Mouse (Mus musculus): ENCODE data around the gene Apoe. TPM values are rescaled to one million over a fixed set of nuclear protein-coding genes. Genes with fewer than 3 reads are reported as not detected.

Gene Apoe
- polyA plus RNA-seq, 2 experiments = 365 to 413 TPM

DNA sequence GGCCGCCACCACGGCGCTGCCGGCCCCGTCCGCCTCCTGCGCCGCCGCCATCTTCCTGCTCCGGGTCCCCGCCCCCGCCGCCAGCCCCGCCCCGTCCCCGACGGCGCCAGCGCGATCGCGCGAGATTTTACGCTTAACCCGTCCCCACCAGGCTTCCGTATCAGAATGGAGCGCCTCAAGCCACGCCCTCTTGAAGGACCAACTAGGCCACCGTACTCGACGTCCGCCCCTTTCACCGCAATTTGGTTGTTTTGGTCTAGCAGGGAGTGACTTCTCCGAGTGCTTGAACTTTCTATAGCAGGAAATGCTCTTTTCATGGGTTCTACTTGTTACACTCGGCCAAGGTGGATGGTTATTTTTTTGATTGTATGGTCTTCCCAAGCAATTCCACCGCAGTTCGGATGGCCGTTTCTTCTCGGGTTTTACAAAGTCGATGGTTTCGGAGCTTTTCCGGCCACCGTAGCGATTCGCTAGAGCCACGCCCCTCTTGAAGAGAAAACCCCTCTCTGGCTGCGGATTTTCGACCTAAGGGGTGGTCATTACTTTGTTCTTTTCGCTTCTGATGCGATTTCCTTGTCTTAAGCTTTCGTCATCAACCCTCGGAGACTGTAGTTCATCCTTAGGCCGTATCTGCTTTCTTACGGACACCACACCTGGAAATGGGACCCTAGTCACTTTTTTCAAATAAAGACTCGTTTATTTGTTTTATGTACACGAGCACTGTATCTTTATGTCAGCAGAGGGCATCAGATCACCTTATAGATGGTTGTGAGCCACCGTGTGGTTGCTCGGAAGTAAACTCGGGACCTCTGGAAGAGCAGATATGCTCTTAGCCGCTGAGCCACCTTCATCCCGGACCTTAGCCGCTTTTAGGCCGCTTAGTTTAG, 33.8 kb downstream of the Apoe start, which contains the start of gene Clptm1:
Gene Clptm1 (minus strand): TSS at position 79 of the 887 bp plus-strand sequence.
- peak within 1 kb of the TSS; percentile 87 for H3K4me2 ChIP-seq (replicated peaks; ENCODE audit: low read depth, low read length, severe bottlenecking)
- ATAC-seq (ENCODE audit: low FRiP score, low read depth) (peak; percentile 95), DNase-seq (ENCODE audit: low spot score) (peak; percentile 97)
- under 1% methylated on average over 61 of the region's 63 CpGs for WGBS
- peak; percentile 53; the same call in 1 of the 2 replicates for TF ChIP-seq POLR2A (IDR thresholded peaks at IDR 0.05; ENCODE audit: borderline replicate concordance, extremely low read depth, insufficient read depth, insufficient read length)
- H3K27ac ChIP-seq (replicated peaks; ENCODE audit: low read depth, low read length) = peak within 1 kb of the TSS; percentile 88
- H3K9ac ChIP-seq (ENCODE audit: low read depth, low read length, severe bottlenecking) = peak within 1 kb of the TSS; percentile 97
- H3K27me3 ChIP-seq (ENCODE audit: control insufficient read depth, insufficient read depth, low read length) = no peaks in the 10 kb centered on the region
- no peaks in the 10 kb centered on the region for H3K9me3 ChIP-seq (ENCODE audit: control insufficient read depth, low read length)
- H3K4me3 ChIP-seq (replicated peaks; ENCODE audit: low read length) = peak within 1 kb of the TSS; percentile 100
- peaks cover 14% of the 10 kb centered on the region for H3K4me1 ChIP-seq (ENCODE audit: control insufficient read depth, insufficient read depth, low read length)
- peaks cover 13% of the 10 kb centered on the region; the same call in 1 of the 2 replicates for H3K36me3 ChIP-seq (ENCODE audit: control insufficient read depth, insufficient read depth, low read length)

DNA sequence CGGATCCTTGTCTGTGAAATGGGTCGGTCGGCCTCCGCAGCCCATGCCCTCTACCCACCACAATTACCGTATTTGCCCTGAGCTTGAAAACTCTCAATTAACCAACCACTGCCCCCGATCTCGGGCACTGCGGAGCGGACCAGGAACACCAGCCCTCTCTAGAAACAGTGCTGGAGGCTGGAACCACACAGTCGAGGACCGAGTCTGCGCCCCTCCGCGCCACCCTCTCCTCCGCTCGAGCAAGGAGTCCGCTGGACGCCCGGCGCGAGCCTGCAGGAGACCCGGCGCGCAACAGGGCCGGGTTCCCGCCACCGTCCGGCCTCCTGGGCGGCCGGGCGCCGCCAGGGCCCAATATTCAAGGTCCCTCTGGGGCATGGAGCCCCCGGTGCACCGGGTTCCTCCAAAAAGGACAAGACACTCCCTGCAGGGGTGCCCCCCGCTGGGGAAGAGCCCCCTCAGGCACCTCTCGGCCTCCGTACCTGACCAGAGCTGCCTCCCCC, 34.5 kb downstream of the Apoe start:
- Histone ChIP-seq H3K27me3 (ENCODE audit: control insufficient read depth, insufficient read depth, low read length) (no peaks in the 10 kb centered on the region), H3K36me3 (ENCODE audit: control insufficient read depth, insufficient read depth, low read length) (peaks cover 20% of the 10 kb centered on the region), H3K4me1 (ENCODE audit: control insufficient read depth, insufficient read depth, low read length) (peaks cover 14% of the 10 kb centered on the region), H3K9me3 (ENCODE audit: control insufficient read depth, low read length) (no peaks in the 10 kb centered on the region), H3K4me2 (replicated peaks; ENCODE audit: low read depth, low read length, severe bottlenecking) (peak overlapping the region; percentile 87), H3K27ac (replicated peaks; ENCODE audit: low read depth, low read length) (peak overlapping the region; percentile 61), H3K4me3 (replicated peaks; ENCODE audit: low read length) (peak overlapping the region; percentile 100), H3K9ac (ENCODE audit: low read depth, low read length, severe bottlenecking) (peak overlapping the region; percentile 97)
- under 1% methylated on average over 26 of the region's 37 CpGs for WGBS
- TF ChIP-seq POLR2A (IDR thresholded peaks at IDR 0.05; ENCODE audit: borderline replicate concordance, extremely low read depth, insufficient read depth, insufficient read length) = no peak
- DNase-seq (ENCODE audit: low spot score) (no peak), ATAC-seq (ENCODE audit: low FRiP score, low read depth) (0 out of 2 replicates have a peak, but pooled peaks have one; percentile 1)

DNA sequence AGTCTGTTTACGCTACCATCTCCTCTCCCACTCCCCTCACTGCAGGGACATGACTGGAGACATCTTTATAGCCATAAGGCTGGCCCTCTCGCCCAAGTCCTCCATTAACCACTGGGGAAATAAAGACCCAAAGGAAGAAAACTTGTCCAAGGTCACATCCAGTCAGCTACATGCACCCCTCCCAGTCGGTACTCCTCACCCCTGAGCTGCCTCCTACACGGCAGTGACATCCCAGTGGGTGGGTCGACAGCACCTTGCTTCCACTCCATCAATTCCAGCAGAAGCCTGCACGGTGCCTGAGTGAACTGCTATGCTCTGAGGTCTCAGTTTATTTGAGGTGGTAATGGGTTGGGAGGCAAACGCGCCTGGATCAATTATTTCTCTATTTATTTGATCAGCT, 35.0 kb downstream of the Apoe start:
- no peak for TF ChIP-seq POLR2A (IDR thresholded peaks at IDR 0.05; ENCODE audit: borderline replicate concordance, extremely low read depth, insufficient read depth, insufficient read length)
- DNase-seq (ENCODE audit: low spot score) = no peak
- Histone ChIP-seq H3K27me3 (ENCODE audit: control insufficient read depth, insufficient read depth, low read length) (no peaks in the 10 kb centered on the region), H3K36me3 (ENCODE audit: control insufficient read depth, insufficient read depth, low read length) (peaks cover 21% of the 10 kb centered on the region), H3K27ac (replicated peaks; ENCODE audit: low read depth, low read length) (no peak overlapping the region), H3K4me2 (replicated peaks; ENCODE audit: low read depth, low read length, severe bottlenecking) (peak overlapping the region; percentile 87), H3K9me3 (ENCODE audit: control insufficient read depth, low read length) (no peaks in the 10 kb centered on the region), H3K9ac (ENCODE audit: low read depth, low read length, severe bottlenecking) (peak overlapping the region; percentile 97), H3K4me3 (replicated peaks; ENCODE audit: low read length) (peak overlapping the region; percentile 100), H3K4me1 (ENCODE audit: control insufficient read depth, insufficient read depth, low read length) (peaks cover 10% of the 10 kb centered on the region)
- WGBS = 13% methylated on average over 8 of the region's 8 CpGs
- ATAC-seq (ENCODE audit: low FRiP score, low read depth) = no peak

DNA sequence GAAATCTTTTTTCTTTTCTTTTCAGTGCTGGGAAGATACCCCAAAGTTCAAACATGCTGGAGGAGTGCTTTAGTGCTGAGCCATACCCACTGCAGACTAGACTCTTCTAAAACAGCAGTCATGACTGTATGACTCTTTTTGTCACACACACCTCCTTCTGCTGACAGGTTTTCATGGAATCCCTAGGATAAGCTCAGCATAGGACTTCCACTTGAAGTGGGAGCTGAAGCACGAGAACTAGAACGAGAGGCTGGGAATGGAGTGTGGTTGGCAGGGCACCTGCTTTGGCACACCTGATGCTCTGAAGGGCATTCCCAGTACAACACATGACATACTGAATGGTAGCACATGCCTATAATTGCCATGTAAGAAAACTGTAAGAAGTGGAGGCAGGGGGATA, 46.4 kb downstream of the Apoe start:
- 96% methylated on average over 2 of the region's 2 CpGs for WGBS
- Histone ChIP-seq H3K36me3 (ENCODE audit: control insufficient read depth, insufficient read depth, low read length) (peaks cover 68% of the 10 kb centered on the region), H3K9ac (ENCODE audit: low read depth, low read length, severe bottlenecking) (no peak overlapping the region), H3K27ac (replicated peaks; ENCODE audit: low read depth, low read length) (no peak overlapping the region), H3K27me3 (ENCODE audit: control insufficient read depth, insufficient read depth, low read length) (no peaks in the 10 kb centered on the region), H3K4me3 (replicated peaks; ENCODE audit: low read length) (no peak overlapping the region), H3K4me2 (replicated peaks; ENCODE audit: low read depth, low read length, severe bottlenecking) (no peak overlapping the region), H3K9me3 (ENCODE audit: control insufficient read depth, low read length) (no peaks in the 10 kb centered on the region), H3K4me1 (ENCODE audit: control insufficient read depth, insufficient read depth, low read length) (no peaks in the 10 kb centered on the region)
- DNase-seq (ENCODE audit: low spot score) (no peak), ATAC-seq (ENCODE audit: low FRiP score, low read depth) (no peak)
- no peak for TF ChIP-seq POLR2A (IDR thresholded peaks at IDR 0.05; ENCODE audit: borderline replicate concordance, extremely low read depth, insufficient read depth, insufficient read length)

DNA sequence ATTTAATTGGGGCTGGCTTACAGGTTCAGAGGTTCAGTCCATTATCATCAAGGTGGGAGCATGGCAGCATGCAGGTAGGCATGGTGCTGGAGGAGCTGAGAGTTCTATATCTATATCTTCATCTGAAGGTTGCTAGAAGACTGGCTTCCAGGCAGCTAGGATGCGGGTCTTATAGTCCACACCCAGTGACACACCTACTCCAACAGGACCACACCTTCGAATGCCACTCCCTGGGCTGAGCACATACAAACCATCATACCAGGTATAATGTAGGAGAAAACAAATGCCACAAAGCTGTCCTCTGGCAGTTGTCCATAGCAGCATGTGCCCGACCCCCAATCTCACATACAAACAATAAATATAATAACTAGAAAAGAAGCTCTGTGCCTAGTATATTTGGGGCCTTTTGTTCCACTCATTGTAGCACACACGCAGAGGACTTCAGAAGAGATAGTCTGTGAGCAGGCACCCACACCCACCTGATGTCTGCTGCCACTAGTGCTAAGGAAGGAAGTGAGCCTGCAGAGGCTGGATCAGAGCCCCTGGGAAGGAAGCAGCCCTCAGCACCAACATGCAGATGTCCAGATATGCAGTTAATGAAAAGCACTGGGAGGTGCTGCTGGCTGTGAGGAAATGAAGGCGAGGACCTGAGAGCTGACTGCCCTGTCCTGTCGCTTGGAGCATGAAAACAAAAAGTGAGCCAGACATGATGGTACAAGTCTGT, 47.8 kb downstream of the Apoe start:
- Histone ChIP-seq H3K4me1 (ENCODE audit: control insufficient read depth, insufficient read depth, low read length) (no peaks in the 10 kb centered on the region), H3K9me3 (ENCODE audit: control insufficient read depth, low read length) (no peaks in the 10 kb centered on the region), H3K27me3 (ENCODE audit: control insufficient read depth, insufficient read depth, low read length) (no peaks in the 10 kb centered on the region), H3K36me3 (ENCODE audit: control insufficient read depth, insufficient read depth, low read length) (peaks cover 78% of the 10 kb centered on the region), H3K4me2 (replicated peaks; ENCODE audit: low read depth, low read length, severe bottlenecking) (no peak overlapping the region), H3K9ac (ENCODE audit: low read depth, low read length, severe bottlenecking) (no peak overlapping the region), H3K4me3 (replicated peaks; ENCODE audit: low read length) (no peak overlapping the region), H3K27ac (replicated peaks; ENCODE audit: low read depth, low read length) (no peak overlapping the region)
- 90% methylated on average over 6 of the region's 6 CpGs for WGBS
- no peak for TF ChIP-seq POLR2A (IDR thresholded peaks at IDR 0.05; ENCODE audit: borderline replicate concordance, extremely low read depth, insufficient read depth, insufficient read length)
- ATAC-seq (ENCODE audit: low FRiP score, low read depth) (no peak), DNase-seq (ENCODE audit: low spot score) (no peak)

Other genes starting within 250 kb of the Apoe start
- 34.8 and 39.8 TPM in 2 replicates for gene Mark4, start 240.4 kb downstream of the Apoe start, polyA plus RNA-seq (2012; rRNA removed)
- gene Mark4, start 240.4 kb downstream of the Apoe start, polyA plus RNA-seq (2014; fragmentation: Nextera tagmentation; extraction: Ambion mirVana) = 11.5 and 13.3 TPM in 2 replicates
- 3.5 and 4.9 TPM in 2 replicates for gene Exoc3l2, start 235.9 kb downstream of the Apoe start, polyA plus RNA-seq (2012; rRNA removed)
- gene Exoc3l2, start 235.9 kb downstream of the Apoe start, polyA plus RNA-seq (2014; fragmentation: Nextera tagmentation; extraction: Ambion mirVana) = 1.6 and 1.9 TPM in 2 replicates
- gene Bloc1s3, start 190.8 kb downstream of the Apoe start, polyA plus RNA-seq (2012; rRNA removed) = 6.2 and 8.8 TPM in 2 replicates
- gene Bloc1s3, start 190.8 kb downstream of the Apoe start, polyA plus RNA-seq (2014; fragmentation: Nextera tagmentation; extraction: Ambion mirVana) = 1.2 and 1.3 TPM in 2 replicates
- 58.0 and 71.6 TPM in 2 replicates for gene Trappc6a, start 190.8 kb downstream of the Apoe start, polyA plus RNA-seq (2012; rRNA removed)
- 70.2 and 79.8 TPM in 2 replicates for gene Trappc6a, start 190.8 kb downstream of the Apoe start, polyA plus RNA-seq (2014; fragmentation: Nextera tagmentation; extraction: Ambion mirVana)
- gene Nkpd1, start 181.3 kb downstream of the Apoe start, polyA plus RNA-seq (2012; rRNA removed) = 0.29 and 0.36 TPM in 2 replicates
- gene Nkpd1, start 181.3 kb downstream of the Apoe start, polyA plus RNA-seq (2014; fragmentation: Nextera tagmentation; extraction: Ambion mirVana) = 0.17 and 0.22 TPM in 2 replicates
- 84.9 and 118 TPM in 2 replicates for gene Ppp1r37, start 136.1 kb downstream of the Apoe start, polyA plus RNA-seq (2012; rRNA removed)
- 5.6 and 6.4 TPM in 2 replicates for gene Ppp1r37, start 136.1 kb downstream of the Apoe start, polyA plus RNA-seq (2014; fragmentation: Nextera tagmentation; extraction: Ambion mirVana)
- 2.2 and 2.7 TPM in 2 replicates for gene Zfp296, start 121.9 kb downstream of the Apoe start, polyA plus RNA-seq (2012; rRNA removed)
- gene Zfp296, start 121.9 kb downstream of the Apoe start, polyA plus RNA-seq (2014; fragmentation: Nextera tagmentation; extraction: Ambion mirVana) = 0.68 and 1.8 TPM in 2 replicates
- gene Gemin7, start 121.6 kb downstream of the Apoe start, polyA plus RNA-seq (2012; rRNA removed) = 70.6 and 75.8 TPM in 2 replicates
- gene Gemin7, start 121.6 kb downstream of the Apoe start, polyA plus RNA-seq (2014; fragmentation: Nextera tagmentation; extraction: Ambion mirVana) = 171 TPM in 2 replicates
- 174 and 235 TPM in 2 replicates for gene Clasrp, start 94.7 kb downstream of the Apoe start, polyA plus RNA-seq (2012; rRNA removed)
- gene Clasrp, start 94.7 kb downstream of the Apoe start, polyA plus RNA-seq (2014; fragmentation: Nextera tagmentation; extraction: Ambion mirVana) = 46.5 and 57.5 TPM in 2 replicates
- gene Relb, start 69.8 kb downstream of the Apoe start, polyA plus RNA-seq (2012; rRNA removed) = 13.4 and 15.7 TPM in 2 replicates
- 9.8 and 10.5 TPM in 2 replicates for gene Relb, start 69.8 kb downstream of the Apoe start, polyA plus RNA-seq (2014; fragmentation: Nextera tagmentation; extraction: Ambion mirVana)
- 68.8 and 85.9 TPM in 2 replicates for gene Clptm1, start 34.2 kb downstream of the Apoe start, polyA plus RNA-seq (2012; rRNA removed)
- gene Clptm1, start 34.2 kb downstream of the Apoe start, polyA plus RNA-seq (2014; fragmentation: Nextera tagmentation; extraction: Ambion mirVana) = 90.2 and 95.4 TPM in 2 replicates
- 1.2 and 1.4 TPM in 2 replicates for gene Apoc2, start 21.2 kb downstream of the Apoe start, polyA plus RNA-seq (2012; rRNA removed)
- gene Apoc2, start 21.2 kb downstream of the Apoe start, polyA plus RNA-seq (2014; fragmentation: Nextera tagmentation; extraction: Ambion mirVana) = 1.5 TPM in 1 of 2 replicates, not detected in the other
- gene Gm44805, start 17.8 kb downstream of the Apoe start, polyA plus RNA-seq (2012; rRNA removed) = not detected in 2 replicates
- not detected in 2 replicates for gene Gm44805, start 17.8 kb downstream of the Apoe start, polyA plus RNA-seq (2014; fragmentation: Nextera tagmentation; extraction: Ambion mirVana)
- 0.14 TPM in 1 of 2 replicates, not detected in the other for gene Apoc4, start 17.7 kb downstream of the Apoe start, polyA plus RNA-seq (2012; rRNA removed)
- not detected in 2 replicates for gene Apoc4, start 17.7 kb downstream of the Apoe start, polyA plus RNA-seq (2014; fragmentation: Nextera tagmentation; extraction: Ambion mirVana)
- 9.1 and 16.4 TPM in 2 replicates for gene Apoc1, start 6.5 kb downstream of the Apoe start, polyA plus RNA-seq (2012; rRNA removed)
- gene Apoc1, start 6.5 kb downstream of the Apoe start, polyA plus RNA-seq (2014; fragmentation: Nextera tagmentation; extraction: Ambion mirVana) = 30.7 and 36.5 TPM in 2 replicates
- gene Tomm40, start 16.2 kb upstream of the Apoe start, polyA plus RNA-seq (2012; rRNA removed) = 101 and 123 TPM in 2 replicates
- gene Tomm40, start 16.2 kb upstream of the Apoe start, polyA plus RNA-seq (2014; fragmentation: Nextera tagmentation; extraction: Ambion mirVana) = 124 and 129 TPM in 2 replicates
- gene Nectin2, start 51.3 kb upstream of the Apoe start, polyA plus RNA-seq (2012; rRNA removed) = 58.9 and 72.1 TPM in 2 replicates
- gene Nectin2, start 51.3 kb upstream of the Apoe start, polyA plus RNA-seq (2014; fragmentation: Nextera tagmentation; extraction: Ambion mirVana) = 71.3 and 80.8 TPM in 2 replicates
- gene Bcam, start 71.8 kb upstream of the Apoe start, polyA plus RNA-seq (2012; rRNA removed) = 94.3 and 108 TPM in 2 replicates
- gene Bcam, start 71.8 kb upstream of the Apoe start, polyA plus RNA-seq (2014; fragmentation: Nextera tagmentation; extraction: Ambion mirVana) = 114 and 116 TPM in 2 replicates
- gene Cblc, start 97.6 kb upstream of the Apoe start, polyA plus RNA-seq (2012; rRNA removed) = 5.2 and 5.9 TPM in 2 replicates
- 7.5 and 8.6 TPM in 2 replicates for gene Cblc, start 97.6 kb upstream of the Apoe start, polyA plus RNA-seq (2014; fragmentation: Nextera tagmentation; extraction: Ambion mirVana)
- gene Bcl3, start 123.6 kb upstream of the Apoe start, polyA plus RNA-seq (2012; rRNA removed) = 5.5 and 7.6 TPM in 2 replicates
- gene Bcl3, start 123.6 kb upstream of the Apoe start, polyA plus RNA-seq (2014; fragmentation: Nextera tagmentation; extraction: Ambion mirVana) = 3.1 and 4.7 TPM in 2 replicates
- 0.12 and 0.13 TPM in 2 replicates for gene Gm19345, start 152.8 kb upstream of the Apoe start, polyA plus RNA-seq (2012; rRNA removed)
- not detected in 2 replicates for gene Gm19345, start 152.8 kb upstream of the Apoe start, polyA plus RNA-seq (2014; fragmentation: Nextera tagmentation; extraction: Ambion mirVana)
- gene Ceacam16, start 162.1 kb upstream of the Apoe start, polyA plus RNA-seq (2012; rRNA removed) = 0.11 and 0.18 TPM in 2 replicates
- not detected in 2 replicates for gene Ceacam16, start 162.1 kb upstream of the Apoe start, polyA plus RNA-seq (2014; fragmentation: Nextera tagmentation; extraction: Ambion mirVana)
- gene Ceacam19, start 188.8 kb upstream of the Apoe start, polyA plus RNA-seq (2012; rRNA removed) = 2.1 and 2.2 TPM in 2 replicates
- gene Ceacam19, start 188.8 kb upstream of the Apoe start, polyA plus RNA-seq (2014; fragmentation: Nextera tagmentation; extraction: Ambion mirVana) = 3.4 and 4.9 TPM in 2 replicates
- gene Pvr, start 222.0 kb upstream of the Apoe start, polyA plus RNA-seq (2012; rRNA removed) = 17.2 and 18.2 TPM in 2 replicates
- 7.7 and 9.4 TPM in 2 replicates for gene Pvr, start 222.0 kb upstream of the Apoe start, polyA plus RNA-seq (2014; fragmentation: Nextera tagmentation; extraction: Ambion mirVana)

All from limb, embryonic 14.5 days (tissue).